Mouse (Mus musculus): ENCODE results near the gene Cgrrf1.

- TF ChIP-seq CTCF (IDR thresholded peaks at IDR 0.05; ENCODE audit: control insufficient read depth, insufficient read depth, insufficient read length) (no peak), MAX (IDR thresholded peaks at IDR 0.05) (no peak), CEBPB (IDR thresholded peaks at IDR 0.05; ENCODE audit: low read depth) (no peak), MYOD1 (IDR thresholded peaks at IDR 0.05; ENCODE audit: control insufficient read depth, insufficient read length, low read depth) (no peak), USF1 (IDR thresholded peaks at IDR 0.05; ENCODE audit: low read depth) (no peak)
Observed at GRCm38 (mm10) chr14:46893961-46894360, 62.0 kb downstream of the Cgrrf1 start.

Measured in C2C12 (cell line).